Mouse (Mus musculus): ENCODE measurements around the gene Gm16451.
"Not testable (repeated sequence)": the region's sequence is repeated elsewhere in the genome, so short reads cannot be mapped to it uniquely, and the experiment has no call there.

Gm16451 gene

GRCm38 (mm10) chr7:22118145-22118544 is at the start of gene Gm16451:
Gm16451 (minus strand) TSS chr7:22118245.
- not testable (repeated sequence) for DNase-seq

GRCm38 (mm10) chr7:22163935-22164334 is 45.9 kb upstream of the Gm16451 start, which contains the start of gene Vmn1r142:
Vmn1r142 (minus strand) TSS chr7:22164035.
- DNase-seq = not testable (repeated sequence)

GRCm38 (mm10) chr7:22134641-22135040 is 16.6 kb upstream of the Gm16451 start, which contains the start of gene Gm10666:
Gm10666 (minus strand) TSS chr7:22134741.
- not testable (repeated sequence) for DNase-seq

GRCm38 (mm10) chr7:22068757-22069156 is 49.3 kb downstream of the Gm16451 start, which contains the start of gene Vmn1r139:
Vmn1r139 (plus strand) TSS chr7:22069057.
- DNase-seq = not testable (repeated sequence)

Measured in thymus, adult 18-20 months (tissue).